Mouse (Mus musculus): Measurements from ENCODE around the gene Agbl4. TPM values are rescaled to one million over a fixed set of nuclear protein-coding genes. Genes with fewer than 3 reads are reported as not detected.

Agbl4 gene
- total RNA-seq, 2 experiments from 2014 or later, result not detected

GRCm38 (mm10) chr4:111425170-111425569 lies 1027.7 kb downstream of the Agbl4 start:
- intact Hi-C loops (cut with DNase I), result no loop called here
- TF ChIP-seq CTCF (IDR thresholded peaks at IDR 0.05), result no peak
- no peak overlapping the region for H3K4me3 ChIP-seq
- no peak for DNase-seq
- no peak overlapping the region for H3K27ac ChIP-seq

- Histone ChIP-seq H3K27ac (no peak overlapping the region), H3K4me3 (no peak overlapping the region)
- intact Hi-C loops (cut with DNase I), result no loop called here
- DNase-seq, result peak; percentile 21
- TF ChIP-seq CTCF (IDR thresholded peaks at IDR 0.05), result no peak
Observed at GRCm38 (mm10) chr4:111431186-111431585, 1033.7 kb downstream of the Agbl4 start.

GRCm38 (mm10) chr4:111432013-111432412 lies 1034.6 kb downstream of the Agbl4 start:
- Histone ChIP-seq H3K27ac (no peak overlapping the region), H3K4me3 (no peak overlapping the region)
- DNase-seq, result no peak
- TF ChIP-seq CTCF (IDR thresholded peaks at IDR 0.05), result no peak
- intact Hi-C loops (cut with DNase I), result no loop called here

GRCm38 (mm10) chr4:111432417-111432816 lies 1035.0 kb downstream of the Agbl4 start:
- intact Hi-C loops (cut with DNase I), result no loop called here
- H3K4me3 ChIP-seq, result no peak overlapping the region
- no peak for DNase-seq
- TF ChIP-seq CTCF (IDR thresholded peaks at IDR 0.05), result no peak
- H3K27ac ChIP-seq, result no peak overlapping the region

- no peak overlapping the region for H3K27ac ChIP-seq
- TF ChIP-seq CTCF (IDR thresholded peaks at IDR 0.05), result no peak
- intact Hi-C loops (cut with DNase I), result no loop called here
- no peak for DNase-seq
- H3K4me3 ChIP-seq, result no peak overlapping the region
Observed at GRCm38 (mm10) chr4:111441709-111442108, 1044.2 kb downstream of the Agbl4 start.

- DNase-seq, result peak; percentile 61
- TF ChIP-seq CTCF (IDR thresholded peaks at IDR 0.05), result no peak
- intact Hi-C loops (cut with DNase I), result no loop called here
- no peak overlapping the region for H3K27ac ChIP-seq
- no peak overlapping the region for H3K4me3 ChIP-seq
Observed at GRCm38 (mm10) chr4:111442435-111443238, 1045.2 kb downstream of the Agbl4 start.

- H3K4me3 ChIP-seq, result no peak overlapping the region
- intact Hi-C loops (cut with DNase I), result no loop called here
- DNase-seq, result no peak
- H3K27ac ChIP-seq, result no peak overlapping the region
- TF ChIP-seq CTCF (IDR thresholded peaks at IDR 0.05), result no peak
Observed at GRCm38 (mm10) chr4:111443906-111444615, 1046.6 kb downstream of the Agbl4 start.

- no peak for TF ChIP-seq CTCF (IDR thresholded peaks at IDR 0.05)
- DNase-seq, result no peak
- no peak overlapping the region for H3K27ac ChIP-seq
- no peak overlapping the region for H3K4me3 ChIP-seq
- intact Hi-C loops (cut with DNase I), result no loop called here
Observed at GRCm38 (mm10) chr4:111444616-111445160, 1047.2 kb downstream of the Agbl4 start.

GRCm38 (mm10) chr4:111447918-111448317 lies 1050.5 kb downstream of the Agbl4 start:
- no peak for TF ChIP-seq CTCF (IDR thresholded peaks at IDR 0.05)
- intact Hi-C loops (cut with DNase I), result no loop called here
- no peak overlapping the region for H3K27ac ChIP-seq
- no peak overlapping the region for H3K4me3 ChIP-seq
- no peak for DNase-seq

- no peak for DNase-seq
- H3K27ac ChIP-seq, result no peak overlapping the region
- intact Hi-C loops (cut with DNase I), result no loop called here
- H3K4me3 ChIP-seq, result no peak overlapping the region
- TF ChIP-seq CTCF (IDR thresholded peaks at IDR 0.05), result no peak
Observed at GRCm38 (mm10) chr4:111448586-111448985, 1051.1 kb downstream of the Agbl4 start.

- no peak for DNase-seq
- no peak for TF ChIP-seq CTCF (IDR thresholded peaks at IDR 0.05)
- Histone ChIP-seq H3K4me3 (no peak overlapping the region), H3K27ac (no peak overlapping the region)
- intact Hi-C loops (cut with DNase I), result no loop called here
Observed at GRCm38 (mm10) chr4:111449442-111450199, 1052.2 kb downstream of the Agbl4 start.

GRCm38 (mm10) chr4:111451283-111451918 lies 1053.9 kb downstream of the Agbl4 start:
- DNase-seq, result no peak
- intact Hi-C loops (cut with DNase I), result no loop called here
- Histone ChIP-seq H3K4me3 (no peak overlapping the region), H3K27ac (no peak overlapping the region)
- no peak for TF ChIP-seq CTCF (IDR thresholded peaks at IDR 0.05)
